Mouse (Mus musculus) myocyte (in vitro differentiated cells): ENCODE data around the gene Ifi204. TPM values are rescaled to one million over a fixed set of nuclear protein-coding genes. Genes with fewer than 3 reads are reported as not detected.
A peak's percentile ranks its signal among the peaks of the same experiment; 100 is the strongest.
"Not testable (repeated sequence)": the region's sequence is repeated elsewhere in the genome, so short reads cannot be mapped to it uniquely, and the experiment has no call there.

Source experiments
- H3K27me3 ChIP-seq: one replicate; pipeline ENCODE4 v1.6.1; 2011; ENCODE audit not compliant: control insufficient read depth, insufficient read depth, insufficient read length
- H3K36me3 ChIP-seq: one replicate; pipeline ENCODE4 v1.6.1; 2011; ENCODE audit not compliant: control insufficient read depth, insufficient read depth
- H3K4me2 ChIP-seq: one replicate; pipeline ENCODE4 v1.6.1; 2011; ENCODE audit warnings: low read depth, control low read depth
- H3K4me3 ChIP-seq: one replicate; pipeline ENCODE4 v1.5.1; 2011; ENCODE audit warnings: mild to moderate bottlenecking, control low read depth, moderate library complexity
- H3K79me2 ChIP-seq: one replicate; pipeline ENCODE4 v1.6.1; 2011; ENCODE audit not compliant: control insufficient read depth, insufficient read depth
- H3ac ChIP-seq: one replicate; pipeline ENCODE4 v1.6.1; 2011; ENCODE audit not compliant: control insufficient read depth, insufficient read length
- CEBPB ChIP-seq: IDR thresholded peaks from 2 replicates; pipeline ENCODE4 v1.6.1; 2011; ENCODE audit warnings: mild to moderate bottlenecking, moderate library complexity; ENCODE audit not compliant: poor library complexity, insufficient read depth, severe bottlenecking
- E2F4 ChIP-seq: IDR thresholded peaks from one replicate; pipeline ENCODE4 v1.6.1; 2011; ENCODE audit warnings: mild to moderate bottlenecking, control low read depth, moderate library complexity; ENCODE audit not compliant: insufficient read depth
- MAX ChIP-seq: IDR thresholded peaks from one replicate; pipeline ENCODE4 v1.6.1; 2011; ENCODE audit warnings: low read depth, mild to moderate bottlenecking, control low read depth
- MYOD1 ChIP-seq, 3 experiments: IDR thresholded peaks; one replicate each; pipeline ENCODE4 v1.6.1; 2011; ENCODE audit warnings: control low read depth in 2 of 3, low read depth in 2 of 3, mild to moderate bottlenecking in 2 of 3, moderate library complexity in 1 of 3; ENCODE audit not compliant: insufficient read length in 2 of 3, control insufficient read depth in 1 of 3
- MYOG ChIP-seq, 3 experiments: IDR thresholded peaks; one replicate each; pipeline ENCODE4 v1.6.1; 2011; ENCODE audit warnings: control low read depth in 2 of 3, low read depth in 2 of 3, mild to moderate bottlenecking in 2 of 3; ENCODE audit not compliant: insufficient read length in 2 of 3, control insufficient read depth in 1 of 3, insufficient read depth in 1 of 3
- POLR2A ChIP-seq: IDR thresholded peaks from one replicate; pipeline ENCODE4 v1.6.1; 2011; ENCODE audit warnings: low read depth, mild to moderate bottlenecking, control low read depth, moderate library complexity; ENCODE audit not compliant: insufficient read length
- POLR2AphosphoS2 ChIP-seq: IDR thresholded peaks from one replicate; pipeline ENCODE4 v1.6.1; 2011; ENCODE audit warnings: low read depth, control low read depth; ENCODE audit not compliant: insufficient read length
- REST ChIP-seq: IDR thresholded peaks from one replicate; pipeline ENCODE4 v1.6.1; 2011; ENCODE audit warnings: mild to moderate bottlenecking, control low read depth, moderate library complexity; ENCODE audit not compliant: insufficient read depth, insufficient read length
- SRF ChIP-seq: IDR thresholded peaks from one replicate; pipeline ENCODE4 v1.6.1; 2011; ENCODE audit warnings: low read depth; ENCODE audit not compliant: control insufficient read depth, insufficient read length
- TCF12 ChIP-seq: IDR thresholded peaks from one replicate; pipeline ENCODE4 v1.6.1; 2011; ENCODE audit warnings: mild to moderate bottlenecking, control low read depth; ENCODE audit not compliant: poor library complexity, insufficient read depth, severe bottlenecking
- TCF3 ChIP-seq: IDR thresholded peaks from one replicate; pipeline ENCODE4 v1.6.1; 2011; ENCODE audit warnings: low read depth, control low read depth; ENCODE audit not compliant: insufficient read length
- USF1 ChIP-seq: IDR thresholded peaks from one replicate; pipeline ENCODE4 v1.6.1; 2011; ENCODE audit warnings: low read depth, mild to moderate bottlenecking, control low read depth, moderate library complexity
- polyA plus RNA-seq: library from polyadenylated mRNA; unstranded; fragments of >200 nt; fragmentation: generic; extraction: Trizol; gene quantifications from one replicate; pipeline ENCODE4 v1.2.1, GENCODE M21; 2012; ENCODE audit warnings: missing spikeins

Ifi204 gene
- polyA plus RNA-seq, 1 experiment = 5.2 TPM

DNA sequence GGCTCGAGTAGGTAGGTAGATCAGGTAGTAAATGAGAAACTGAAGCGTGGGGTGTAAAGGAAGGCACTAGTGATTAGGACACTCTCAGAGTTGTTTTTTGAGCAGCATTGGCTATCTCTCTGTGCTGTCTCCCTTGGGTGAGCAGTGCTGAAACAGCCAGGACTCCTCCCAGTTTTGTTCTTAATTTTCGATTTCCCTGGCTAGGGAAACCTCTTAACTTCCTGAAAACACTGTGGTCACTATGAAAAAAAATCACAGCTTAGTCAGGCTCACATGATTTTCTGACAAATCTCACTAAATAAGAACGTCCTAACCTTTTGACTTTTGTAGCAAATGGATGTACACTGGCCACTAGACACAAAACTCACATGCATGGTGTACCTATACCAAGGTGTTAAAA is 25.1 kb downstream of the Ifi204 start, which contains the start of gene Ifi207:
Ifi207 (minus strand) TSS at position 92 of the 400 bp plus-strand sequence.
- H3K27me3 ChIP-seq = no peaks in the 10 kb centered on the region
- TF ChIP-seq POLR2A (no peak), REST (no peak), TCF12 (no peak), SRF (no peak)
- no peak within 1 kb of the TSS for H3K4me3 ChIP-seq
- no peaks in the 10 kb centered on the region for H3K36me3 ChIP-seq
- H3K4me2 ChIP-seq = no peak within 1 kb of the TSS
- no peaks in the 10 kb centered on the region for H3K79me2 ChIP-seq
- no peak within 1 kb of the TSS for H3ac ChIP-seq

DNA sequence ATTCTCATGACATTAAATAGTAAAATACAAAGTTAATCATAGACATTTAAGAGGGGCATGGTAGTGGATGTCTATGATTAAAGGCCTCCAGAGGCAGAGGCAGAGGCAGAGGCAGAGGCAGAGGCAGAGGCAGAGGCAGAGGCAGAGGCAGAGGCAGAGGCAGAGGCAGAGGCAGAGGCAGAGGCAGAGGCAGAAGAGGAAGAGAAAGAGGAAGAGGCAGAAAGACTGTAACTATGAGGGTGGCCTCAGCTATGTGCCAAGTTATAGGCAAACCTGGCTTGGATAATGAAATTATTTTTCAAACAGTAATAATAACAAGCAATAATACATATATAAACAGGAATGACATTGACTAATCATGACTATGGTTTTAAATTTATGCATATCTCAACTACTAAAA is 26.2 kb downstream of the Ifi204 start:
- TF ChIP-seq CEBPB (no peak), TCF12 (no peak), USF1 (no peak), SRF (no peak), MAX (no peak), REST (no peak), E2F4 (no peak)
- no peak overlapping the region for H3ac ChIP-seq
- H3K27me3 ChIP-seq = no peaks in the 10 kb centered on the region
- H3K4me3 ChIP-seq = no peak overlapping the region
- H3K79me2 ChIP-seq = no peaks in the 10 kb centered on the region
- no peaks in the 10 kb centered on the region for H3K36me3 ChIP-seq
- H3K4me2 ChIP-seq = no peak overlapping the region

DNA sequence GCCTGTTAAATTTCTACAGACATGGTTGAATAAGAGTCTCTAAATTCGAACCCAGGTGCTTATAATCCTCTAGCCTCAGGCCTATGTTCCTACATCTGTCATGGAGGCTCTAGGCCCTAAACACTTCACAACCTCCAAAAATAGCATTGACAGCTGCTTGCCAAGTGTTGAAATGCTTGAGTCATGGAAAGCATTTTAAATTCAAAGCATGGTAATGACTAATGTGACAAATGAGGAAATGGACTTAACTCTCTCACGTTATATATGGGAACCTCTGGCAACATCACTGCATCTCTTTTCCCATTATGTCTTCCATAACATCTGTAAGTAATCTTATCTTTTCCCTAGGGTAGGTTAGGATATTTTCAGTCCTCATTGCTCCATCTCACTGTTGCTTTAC is 29.8 kb downstream of the Ifi204 start:
- Histone ChIP-seq H3K36me3 (no peaks in the 10 kb centered on the region), H3K4me3 (no peak overlapping the region), H3ac (no peak overlapping the region), H3K4me2 (no peak overlapping the region), H3K27me3 (no peaks in the 10 kb centered on the region), H3K79me2 (no peaks in the 10 kb centered on the region)
- TF ChIP-seq MYOD1 (IDR thresholded peaks at IDR 0.05; ENCODE audit: control insufficient read depth in 1 of 3, insufficient read length in 2 of 3, low read depth in 2 of 3) (peak; percentile 64 to 77 (median 66)), CEBPB (peak; percentile 59; the same call in 1 of the 2 replicates), MYOG (IDR thresholded peaks at IDR 0.05; ENCODE audit: control insufficient read depth in 1 of 3, insufficient read depth in 1 of 3, insufficient read length in 2 of 3, low read depth in 2 of 3) (peak in 1 of 3 experiments; percentile 91), SRF (no peak), MAX (no peak), REST (no peak), POLR2AphosphoS2 (no peak), POLR2A (no peak), TCF12 (peak; percentile 46), USF1 (no peak), E2F4 (no peak), TCF3 (no peak)

DNA sequence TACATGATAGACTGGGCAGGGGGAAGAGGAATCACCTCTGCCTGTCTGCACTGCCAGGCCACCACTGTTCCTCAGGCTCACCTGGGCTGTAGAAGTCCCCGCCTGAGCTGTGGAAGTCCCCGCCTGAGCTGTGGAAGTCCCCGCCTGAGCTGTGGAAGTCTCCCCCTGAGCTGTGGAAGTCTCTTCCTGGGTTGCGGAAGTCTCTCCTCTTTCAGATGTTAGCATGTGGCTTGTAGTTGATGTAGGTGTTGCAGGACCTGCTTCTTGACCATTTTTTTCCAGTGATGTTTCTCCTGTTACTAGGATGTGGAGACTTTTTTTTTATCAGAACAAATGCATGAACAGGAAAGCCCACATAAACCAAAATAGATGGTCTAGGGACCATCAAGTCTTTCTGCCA is 31.7 kb downstream of the Ifi204 start:
- H3K79me2 ChIP-seq = not testable (repeated sequence)

GRCm38 (mm10) chr1:173733219-173733618 is 33.5 kb downstream of the Ifi204 start:
- no peaks in the 10 kb centered on the region for H3K36me3 ChIP-seq
- H3K79me2 ChIP-seq = no peaks in the 10 kb centered on the region
- no peak overlapping the region for H3K4me2 ChIP-seq
- no peak overlapping the region for H3ac ChIP-seq
- H3K4me3 ChIP-seq = no peak overlapping the region
- TF ChIP-seq MYOG (IDR thresholded peaks at IDR 0.05; ENCODE audit: control insufficient read depth in 1 of 3, insufficient read depth in 1 of 3, insufficient read length in 2 of 3, low read depth in 2 of 3) (no peak), REST (peak; percentile 56)
- no peaks in the 10 kb centered on the region for H3K27me3 ChIP-seq

More for the DNA sequence above, 31.7 kb downstream of the Ifi204 start:
- H3ac ChIP-seq, H3K4me3 ChIP-seq, H3K4me2 ChIP-seq, H3K36me3 ChIP-seq, H3K27me3 ChIP-seq: not testable (repeated sequence)

Other genes starting within 250 kb of the Ifi204 start
- gene Ifi214, start 231.0 kb downstream of the Ifi204 start, polyA plus RNA-seq = not detected
- not detected for gene Ifi213, start 167.7 kb downstream of the Ifi204 start, polyA plus RNA-seq
- 0.04 TPM for gene Ifi209, start 136.0 kb downstream of the Ifi204 start, polyA plus RNA-seq
- 0.01 TPM for gene Ifi208, start 93.3 kb downstream of the Ifi204 start, polyA plus RNA-seq
- gene Ifi207, start 25.2 kb downstream of the Ifi204 start, polyA plus RNA-seq = 0.10 TPM
- 1.9 TPM for gene Ifi211, start 146.1 kb upstream of the Ifi204 start, polyA plus RNA-seq
- gene Mndal, start 175.5 kb upstream of the Ifi204 start, polyA plus RNA-seq = 2.3 TPM
- gene Ifi203, start 175.7 kb upstream of the Ifi204 start, polyA plus RNA-seq = 3.3 TPM
- 9.6 TPM for gene Ifi202b, start 215.8 kb upstream of the Ifi204 start, polyA plus RNA-seq